In the genomic region with DNA sequence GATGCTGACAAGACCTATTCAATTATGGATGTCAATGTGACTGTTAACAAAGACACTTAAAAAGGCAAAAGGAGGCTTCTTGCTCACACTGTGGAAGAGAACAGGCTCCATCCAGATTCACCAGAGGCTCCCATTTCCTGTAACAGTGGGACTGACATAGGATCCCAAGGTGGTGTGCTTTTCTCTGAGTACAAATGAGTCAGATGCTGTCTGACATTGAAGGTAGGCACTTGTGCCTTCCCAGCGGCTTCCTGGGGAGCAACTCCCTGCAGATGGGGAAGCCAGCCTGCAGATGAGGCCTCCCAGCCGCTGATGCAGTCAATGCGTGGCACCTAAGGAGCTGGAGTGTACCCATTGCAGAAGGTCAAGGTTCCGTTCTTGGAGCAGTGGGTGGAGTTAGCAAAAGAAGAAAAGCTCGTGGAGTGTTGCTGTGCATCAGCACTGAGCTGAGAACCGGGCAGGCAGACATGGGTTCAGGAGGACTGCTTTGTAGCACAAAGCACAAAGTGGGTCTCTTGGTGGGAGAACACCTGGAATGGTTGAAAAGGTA, we compare ENCODE assay signal across 20 mouse cellular contexts.
A peak's percentile ranks its signal among the peaks of the same experiment; 100 is the strongest.
DNase-seq lines count a peak whose midpoint lies in the region; ATAC-seq lines count a peak whose summit lies in the region.
"Had no signal": no experiment of that assay in that cellular context is flagged by ENCODE, and none has a peak within 500 bp of the region (broad histone marks: within the 10 kb centered on the region; RNA-seq: fewer than 3 reads in every experiment).

No protein-coding gene starts in this region.

- intact Hi-C loops in heart, postnatal 14 days (cut with DNase I): no loop called here

- no peak overlapping the region for H3K9ac ChIP-seq in heart, embryonic 11.5 days (ENCODE audit: low read depth, low read length)
- H3K9ac ChIP-seq: forebrain, embryonic 12.5 days; liver, embryonic 12.5 days; lung, embryonic 14.5 days; neural tube, embryonic 15.5 days had no signal

- no peak overlapping the region for H3K4me2 ChIP-seq in heart, embryonic 11.5 days
- H3K4me2 ChIP-seq: forebrain, embryonic 12.5 days; liver, embryonic 12.5 days; lung, embryonic 14.5 days; neural tube, embryonic 15.5 days had no signal

- peaks cover 10% of the 10 kb centered on the region for H3K4me1 ChIP-seq in heart, embryonic 11.5 days (ENCODE audit: control insufficient read depth, insufficient read depth, low read length)

- H3K27me3 ChIP-seq in heart, embryonic 11.5 days (ENCODE audit: control insufficient read depth, insufficient read depth, low read length): no peaks in the 10 kb centered on the region
- H3K27me3 ChIP-seq: forebrain, embryonic 12.5 days; liver, embryonic 12.5 days; neural tube, embryonic 15.5 days had no signal

- H3K4me3 ChIP-seq in heart, embryonic 11.5 days (ENCODE audit: low read depth, low read length): no peak overlapping the region
- H3K4me3 ChIP-seq: forebrain, embryonic 12.5 days; liver, embryonic 12.5 days; midbrain, embryonic 10.5 days; neural tube, embryonic 15.5 days had no signal

- H3K27ac ChIP-seq in heart, embryonic 11.5 days (ENCODE audit: low read depth, low read length): 0 out of 2 replicates have a peak overlapping the region, but pooled peaks have one; percentile 6
- H3K27ac ChIP-seq: forebrain, embryonic 12.5 days; liver, embryonic 12.5 days; midbrain, embryonic 10.5 days; neural tube, embryonic 15.5 days had no signal

- no peaks in the 10 kb centered on the region for H3K9me3 ChIP-seq in heart, embryonic 11.5 days (replicated peaks; ENCODE audit: control insufficient read depth, low read length)
- H3K9me3 ChIP-seq: forebrain, embryonic 12.5 days; liver, embryonic 12.5 days; midbrain, embryonic 10.5 days; neural tube, embryonic 15.5 days had no signal

- WGBS in heart, embryonic 11.5 days (ENCODE audit: insufficient replicate concordance): 70% methylated on average over 6 of the region's 6 CpGs

- no peak for DNase-seq in heart, postnatal 14 days
- peak; percentile 33 for DNase-seq in A20 (ENCODE audit: low read depth, low spot score)
- peak; percentile 75 for DNase-seq in ZHBTc4 (ENCODE audit: low read depth, low spot score)
- DNase-seq in brain, adult 2 months (ENCODE audit: low read depth, low spot score): peak; percentile 53
- DNase-seq in kidney, adult 8-10 months: no peak
- no peak for DNase-seq in urinary bladder, adult 18-20 months (ENCODE audit: low spot score in 2 of 2)
- DNase-seq: cerebellum, postnatal 10 days; embryo, embryonic 11 days; heart, postnatal 36 days; layer of hippocampus, postnatal 36 days; left cerebral cortex, postnatal 4 days; lung, embryonic 14.5 days; lung, postnatal 4 days; retina, postnatal 1 day; right cerebral cortex, postnatal 4 days had no signal

- no peaks in the 10 kb centered on the region for H3K36me3 ChIP-seq in heart, embryonic 11.5 days (ENCODE audit: control insufficient read depth, insufficient read depth, low read length)
- H3K36me3 ChIP-seq: forebrain, embryonic 12.5 days; liver, embryonic 12.5 days; midbrain, embryonic 10.5 days; neural tube, embryonic 15.5 days had no signal

- ATAC-seq in heart, embryonic 11.5 days (replicated peaks; ENCODE audit: insufficient number of reproducible peaks, low FRiP score, low TSS enrichment): no peak
- ATAC-seq: liver, embryonic 12.5 days had no signal

Comparison
In these comparisons a context has a peak if more than half of its experiments do, and no peak if none do; other contexts are left out.
1. DNase-seq: peak in A20 (single experiment), ZHBTc4 (single experiment) and brain, adult 2 months (single experiment); none in heart, postnatal 14 days (0 of 2), kidney, adult 8-10 months (0 of 2) and urinary bladder, adult 18-20 months (0 of 2).